Mouse (Mus musculus): ENCODE measurements around the gene Asic2. TPM values are rescaled to one million over a fixed set of nuclear protein-coding genes. Genes with fewer than 3 reads are reported as not detected.

Asic2 gene
- total and polyA plus RNA-seq, 2 experiments from 2014 or later, result 19.8 to 60.2 TPM

DNA sequence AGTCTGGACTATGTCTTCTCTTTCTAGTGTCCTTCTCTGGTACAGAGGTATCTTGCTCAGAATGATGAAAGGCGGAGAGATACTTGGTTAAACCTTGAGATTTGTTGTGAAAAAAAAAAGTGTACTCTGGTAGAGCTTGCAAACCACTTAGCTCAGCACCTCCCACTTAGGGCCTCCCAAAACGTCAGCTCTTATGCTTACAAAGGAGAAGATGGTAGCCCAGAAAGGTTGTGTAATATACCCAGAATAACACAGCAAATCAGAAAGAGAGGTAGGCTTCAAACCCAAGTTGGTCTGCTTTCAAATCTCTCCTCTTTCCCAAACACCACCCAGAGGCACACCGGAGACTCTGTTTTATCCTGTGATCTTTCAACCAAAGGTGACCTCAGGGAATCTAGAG, 936.1 kb downstream of the Asic2 start:
- Histone ChIP-seq H3K9ac (replicated peaks; ENCODE audit: low read length, poor library complexity, severe bottlenecking) (no peak overlapping the region), H3K4me2 (ENCODE audit: low read depth, low read length, poor library complexity, severe bottlenecking) (no peak overlapping the region), H3K9me3 (ENCODE audit: low read length) (no peaks in the 10 kb centered on the region), H3K27me3 (ENCODE audit: insufficient read depth, low read length) (no peaks in the 10 kb centered on the region), H3K4me3 (ENCODE audit: low read depth, low read length) (no peak overlapping the region), H3K4me1 (ENCODE audit: insufficient read depth, low read length) (no peaks in the 10 kb centered on the region), H3K27ac (ENCODE audit: low read depth, low read length) (no peak overlapping the region), H3K36me3 (ENCODE audit: insufficient read depth, low read length) (no peaks in the 10 kb centered on the region)
- WGBS, result 72% methylated on average over 3 of the region's 3 CpGs
- TF ChIP-seq CTCF (IDR thresholded peaks at IDR 0.05), result no peak
- DNase-seq (ENCODE audit: low spot score) (no peak), ATAC-seq (ENCODE audit: low FRiP score) (no peak)

DNA sequence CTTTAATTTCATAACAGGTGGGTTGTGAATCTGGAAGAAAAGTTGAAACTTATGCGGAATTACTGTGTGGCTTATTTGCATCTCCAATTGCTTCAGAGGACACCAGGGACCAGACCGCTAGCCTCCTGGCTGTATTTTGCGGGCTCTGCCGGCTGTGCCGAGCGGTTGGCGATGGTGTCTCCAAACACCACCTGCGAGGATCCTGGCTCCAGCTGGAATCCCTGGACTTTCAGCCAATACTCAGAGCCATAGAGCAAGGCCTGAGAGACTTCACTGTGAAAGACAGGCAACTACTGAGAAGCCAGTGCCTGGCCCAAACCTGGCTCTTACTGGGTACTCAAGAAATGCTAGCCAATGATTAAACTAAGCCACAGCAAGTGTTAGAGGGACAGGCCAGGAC, 953.5 kb downstream of the Asic2 start:
- Histone ChIP-seq H3K4me1 (ENCODE audit: insufficient read depth, low read length) (no peaks in the 10 kb centered on the region), H3K9ac (replicated peaks; ENCODE audit: low read length, poor library complexity, severe bottlenecking) (no peak overlapping the region), H3K4me3 (ENCODE audit: low read depth, low read length) (no peak overlapping the region), H3K27me3 (ENCODE audit: insufficient read depth, low read length) (no peaks in the 10 kb centered on the region), H3K9me3 (ENCODE audit: low read length) (no peaks in the 10 kb centered on the region), H3K4me2 (ENCODE audit: low read depth, low read length, poor library complexity, severe bottlenecking) (no peak overlapping the region), H3K36me3 (ENCODE audit: insufficient read depth, low read length) (no peaks in the 10 kb centered on the region), H3K27ac (ENCODE audit: low read depth, low read length) (no peak overlapping the region)
- 97% methylated on average over 8 of the region's 8 CpGs for WGBS
- no peak for DNase-seq (ENCODE audit: low spot score)
- no peak for TF ChIP-seq CTCF (IDR thresholded peaks at IDR 0.05)
- ATAC-seq (ENCODE audit: low FRiP score), result no peak

DNA sequence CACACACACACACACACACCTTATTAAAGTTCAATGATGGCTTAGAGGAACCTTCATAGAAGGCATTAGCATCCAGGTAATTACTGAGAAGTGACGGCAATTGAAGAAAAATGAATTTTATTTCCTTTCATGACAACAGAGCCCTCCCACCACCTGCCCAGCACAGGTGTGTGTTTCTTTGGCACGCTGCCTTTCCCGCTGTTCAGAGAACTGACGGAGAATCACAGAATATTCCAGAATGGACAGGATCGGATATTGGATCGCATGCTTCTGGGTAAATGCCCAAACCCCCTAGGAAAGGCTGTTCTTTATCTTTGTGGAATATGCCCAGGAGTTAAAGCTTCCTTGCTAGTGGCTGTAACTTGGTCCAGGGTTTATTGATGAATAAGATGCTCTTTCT, 954.8 kb downstream of the Asic2 start:
- Histone ChIP-seq H3K27ac (ENCODE audit: low read depth, low read length) (no peak overlapping the region), H3K4me3 (ENCODE audit: low read depth, low read length) (no peak overlapping the region), H3K9me3 (ENCODE audit: low read length) (no peaks in the 10 kb centered on the region), H3K36me3 (ENCODE audit: insufficient read depth, low read length) (no peaks in the 10 kb centered on the region), H3K4me1 (ENCODE audit: insufficient read depth, low read length) (no peaks in the 10 kb centered on the region), H3K27me3 (ENCODE audit: insufficient read depth, low read length) (no peaks in the 10 kb centered on the region), H3K4me2 (ENCODE audit: low read depth, low read length, poor library complexity, severe bottlenecking) (no peak overlapping the region), H3K9ac (replicated peaks; ENCODE audit: low read length, poor library complexity, severe bottlenecking) (no peak overlapping the region)
- no peak for DNase-seq (ENCODE audit: low spot score)
- 90% methylated on average over 6 of the region's 6 CpGs for WGBS
- ATAC-seq (ENCODE audit: low FRiP score), result no peak
- TF ChIP-seq CTCF (IDR thresholded peaks at IDR 0.05), result no peak

DNA sequence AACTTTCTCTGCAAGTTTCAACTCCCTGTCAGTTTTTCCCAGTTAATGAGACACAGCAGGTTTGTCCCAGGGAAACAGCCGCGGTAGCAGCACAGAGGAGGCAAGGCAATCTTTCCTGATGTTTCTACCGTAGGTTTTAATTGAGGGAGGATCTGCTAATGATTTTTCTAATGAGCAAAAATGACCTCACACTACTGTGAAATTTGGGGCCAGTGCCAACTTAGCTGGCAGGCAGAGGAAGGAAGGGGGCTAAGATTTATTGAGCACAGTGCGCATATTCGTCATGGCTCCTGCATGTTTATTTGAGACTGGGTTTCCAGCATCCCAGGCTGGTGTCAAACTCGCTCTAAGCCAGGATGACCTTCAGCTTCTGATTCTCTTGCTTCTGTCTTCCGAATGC, 957.5 kb downstream of the Asic2 start:
- H3K4me3 ChIP-seq (ENCODE audit: low read depth, low read length), result no peak overlapping the region
- no peaks in the 10 kb centered on the region for H3K4me1 ChIP-seq (ENCODE audit: insufficient read depth, low read length)
- peak; percentile 31 for DNase-seq (ENCODE audit: low spot score)
- no peak overlapping the region for H3K9ac ChIP-seq (replicated peaks; ENCODE audit: low read length, poor library complexity, severe bottlenecking)
- H3K27me3 ChIP-seq (ENCODE audit: insufficient read depth, low read length), result no peaks in the 10 kb centered on the region
- WGBS, result 72% methylated on average over 7 of the region's 7 CpGs
- no peaks in the 10 kb centered on the region for H3K9me3 ChIP-seq (ENCODE audit: low read length)
- no peak for TF ChIP-seq CTCF (IDR thresholded peaks at IDR 0.05)
- no peak overlapping the region for H3K27ac ChIP-seq (ENCODE audit: low read depth, low read length)
- no peak overlapping the region for H3K4me2 ChIP-seq (ENCODE audit: low read depth, low read length, poor library complexity, severe bottlenecking)
- ATAC-seq (ENCODE audit: low FRiP score), result no peak
- H3K36me3 ChIP-seq (ENCODE audit: insufficient read depth, low read length), result no peaks in the 10 kb centered on the region

DNA sequence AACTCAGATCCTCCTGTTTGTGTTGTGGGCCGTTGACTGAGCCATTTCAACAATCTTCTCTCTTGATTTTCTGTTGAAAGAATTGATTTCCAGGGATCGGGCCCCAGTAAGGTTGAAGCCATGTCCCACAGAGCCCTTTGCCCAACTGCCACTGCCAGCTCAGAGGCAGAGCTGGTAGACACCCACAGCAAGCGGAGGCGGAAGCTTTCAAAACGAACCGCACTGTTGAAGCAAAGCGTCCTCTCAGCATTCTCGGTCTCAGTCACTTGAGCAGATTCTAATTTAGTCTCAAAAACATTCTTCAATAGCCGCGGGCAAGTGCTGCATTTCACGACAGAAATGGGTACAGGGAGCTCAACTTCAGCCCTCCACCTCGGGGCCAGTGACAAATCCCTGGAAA, 958.9 kb downstream of the Asic2 start:
- Histone ChIP-seq H3K9me3 (ENCODE audit: low read length) (no peaks in the 10 kb centered on the region), H3K4me1 (ENCODE audit: insufficient read depth, low read length) (no peaks in the 10 kb centered on the region), H3K4me3 (ENCODE audit: low read depth, low read length) (no peak overlapping the region), H3K27me3 (ENCODE audit: insufficient read depth, low read length) (no peaks in the 10 kb centered on the region), H3K9ac (replicated peaks; ENCODE audit: low read length, poor library complexity, severe bottlenecking) (no peak overlapping the region), H3K27ac (ENCODE audit: low read depth, low read length) (no peak overlapping the region), H3K4me2 (ENCODE audit: low read depth, low read length, poor library complexity, severe bottlenecking) (no peak overlapping the region), H3K36me3 (ENCODE audit: insufficient read depth, low read length) (no peaks in the 10 kb centered on the region)
- TF ChIP-seq CTCF (IDR thresholded peaks at IDR 0.05), result no peak
- ATAC-seq (ENCODE audit: low FRiP score), result no peak
- no peak for DNase-seq (ENCODE audit: low spot score)
- 87% methylated on average over 12 of the region's 12 CpGs for WGBS

DNA sequence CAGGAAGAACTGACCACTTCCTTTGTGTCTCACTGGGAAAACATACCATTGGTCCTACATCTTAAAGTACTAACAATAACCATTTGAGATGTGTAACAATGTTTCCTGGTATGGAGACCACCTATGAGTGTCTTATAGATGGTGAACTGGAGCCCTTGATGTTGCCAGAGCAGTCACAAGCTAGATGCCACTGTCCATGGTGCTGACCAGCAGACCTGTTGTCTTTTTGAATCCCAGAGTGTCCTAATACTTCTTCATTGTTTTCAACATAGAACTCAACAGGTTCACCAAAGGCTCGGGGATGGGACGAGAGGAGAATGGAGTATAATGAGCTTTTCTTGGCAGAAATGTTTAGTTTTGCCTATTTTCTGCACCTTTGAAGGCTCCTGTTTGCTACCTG, 962.4 kb downstream of the Asic2 start:
- Histone ChIP-seq H3K4me2 (ENCODE audit: low read depth, low read length, poor library complexity, severe bottlenecking) (no peak overlapping the region), H3K27ac (ENCODE audit: low read depth, low read length) (no peak overlapping the region), H3K36me3 (ENCODE audit: insufficient read depth, low read length) (no peaks in the 10 kb centered on the region), H3K4me3 (ENCODE audit: low read depth, low read length) (no peak overlapping the region), H3K9me3 (ENCODE audit: low read length) (no peaks in the 10 kb centered on the region), H3K9ac (replicated peaks; ENCODE audit: low read length, poor library complexity, severe bottlenecking) (no peak overlapping the region), H3K4me1 (ENCODE audit: insufficient read depth, low read length) (no peaks in the 10 kb centered on the region), H3K27me3 (ENCODE audit: insufficient read depth, low read length) (no peaks in the 10 kb centered on the region)
- WGBS, result 79% methylated on average over 2 of the region's 2 CpGs
- no peak for DNase-seq (ENCODE audit: low spot score)
- ATAC-seq (ENCODE audit: low FRiP score), result no peak
- TF ChIP-seq CTCF (IDR thresholded peaks at IDR 0.05), result no peak

Data from midbrain, postnatal 0 days (tissue).